Mouse (Mus musculus) thymus, adult 2 months (tissue): ENCODE measurements around the gene Nup133.

Experiments used
- CTCF ChIP-seq: fragments of 200-500 bp; IDR thresholded peaks from 2 replicates; pipeline ENCODE4 v1.5.1; 2012; ENCODE audit warnings: mild to moderate bottlenecking, control low read depth, low read length, moderate library complexity, borderline replicate concordance; ENCODE audit not compliant: control insufficient read depth, poor library complexity, insufficient read depth; ENCODE audit errors: extremely low read depth
- POLR2A ChIP-seq: fragments of 200-500 bp; IDR thresholded peaks from 2 replicates; pipeline ENCODE4 v1.6.1; 2012; ENCODE audit warnings: mild to moderate bottlenecking, low read length, control low read depth, moderate library complexity; ENCODE audit not compliant: control insufficient read depth, poor library complexity, insufficient read depth; ENCODE audit errors: extremely low read depth

GRCm38 (mm10) chr8:123929026-123929425 is 20.0 kb downstream of the Nup133 start:
- TF ChIP-seq CTCF (no peak), POLR2A (no peak)
